Mouse (Mus musculus): Measurements from ENCODE around the gene Abcg5. TPM values are rescaled to one million over a fixed set of nuclear protein-coding genes. Genes with fewer than 3 reads are reported as not detected.

Abcg5 gene
- polyA plus RNA-seq, 1 experiment from 2014 or later, result 2.2 TPM

- no peak overlapping the region for H3K4me3 ChIP-seq
- 0 out of 2 replicates have a peak overlapping the region, but pooled peaks have one; percentile 6 for H3K4me2 ChIP-seq
- H3K27ac ChIP-seq, result peak overlapping the region; percentile 65; the same call in 1 of the 2 replicates
- no peaks in the 10 kb centered on the region for H3K36me3 ChIP-seq (replicated peaks)
- H3K9ac ChIP-seq, result no peak overlapping the region
- no peaks in the 10 kb centered on the region for H3K9me3 ChIP-seq
- peaks cover 20% of the 10 kb centered on the region for H3K4me1 ChIP-seq
- no peaks in the 10 kb centered on the region for H3K27me3 ChIP-seq (replicated peaks)
- WGBS, result 77% methylated on average over 3 of the region's 3 CpGs
- peak; percentile 57 for ATAC-seq (replicated peaks)
These were observed 25.4 kb downstream of the Abcg5 start for GRCm38 (mm10) chr17:84657422-84657732.

GRCm38 (mm10) chr17:84656653-84657421 lies 26.0 kb downstream of the Abcg5 start:
- Histone ChIP-seq H3K27me3 (replicated peaks) (no peaks in the 10 kb centered on the region), H3K4me3 (no peak overlapping the region), H3K4me1 (peaks cover 20% of the 10 kb centered on the region), H3K36me3 (replicated peaks) (no peaks in the 10 kb centered on the region), H3K27ac (peak overlapping the region; percentile 65), H3K4me2 (peak overlapping the region; percentile 6; the same call in 1 of the 2 replicates), H3K9ac (no peak overlapping the region), H3K9me3 (no peaks in the 10 kb centered on the region)
- peak; percentile 76 for ATAC-seq (replicated peaks)
- 47% methylated on average over 19 of the region's 19 CpGs for WGBS

- Histone ChIP-seq H3K4me1 (peaks cover 20% of the 10 kb centered on the region), H3K27ac (peak overlapping the region; percentile 65), H3K9ac (no peak overlapping the region), H3K27me3 (replicated peaks) (no peaks in the 10 kb centered on the region), H3K9me3 (no peaks in the 10 kb centered on the region), H3K4me3 (no peak overlapping the region), H3K36me3 (replicated peaks) (no peaks in the 10 kb centered on the region), H3K4me2 (no peak overlapping the region)
- peak; percentile 16; the same call in 1 of the 2 replicates for ATAC-seq (replicated peaks)
- WGBS, result 62% methylated on average over 5 of the region's 5 CpGs
These were observed 26.6 kb downstream of the Abcg5 start for GRCm38 (mm10) chr17:84656205-84656604.

GRCm38 (mm10) chr17:84653544-84653943 lies 29.3 kb downstream of the Abcg5 start:
- H3K36me3 ChIP-seq (replicated peaks), result no peaks in the 10 kb centered on the region
- WGBS, result 93% methylated on average over 9 of the region's 9 CpGs
- H3K4me1 ChIP-seq, result peaks cover 20% of the 10 kb centered on the region
- H3K4me2 ChIP-seq, result no peak overlapping the region
- H3K4me3 ChIP-seq, result no peak overlapping the region
- no peak overlapping the region for H3K9ac ChIP-seq
- no peaks in the 10 kb centered on the region for H3K9me3 ChIP-seq
- H3K27ac ChIP-seq, result no peak overlapping the region
- no peak for ATAC-seq (replicated peaks)
- H3K27me3 ChIP-seq (replicated peaks), result no peaks in the 10 kb centered on the region

DNA sequence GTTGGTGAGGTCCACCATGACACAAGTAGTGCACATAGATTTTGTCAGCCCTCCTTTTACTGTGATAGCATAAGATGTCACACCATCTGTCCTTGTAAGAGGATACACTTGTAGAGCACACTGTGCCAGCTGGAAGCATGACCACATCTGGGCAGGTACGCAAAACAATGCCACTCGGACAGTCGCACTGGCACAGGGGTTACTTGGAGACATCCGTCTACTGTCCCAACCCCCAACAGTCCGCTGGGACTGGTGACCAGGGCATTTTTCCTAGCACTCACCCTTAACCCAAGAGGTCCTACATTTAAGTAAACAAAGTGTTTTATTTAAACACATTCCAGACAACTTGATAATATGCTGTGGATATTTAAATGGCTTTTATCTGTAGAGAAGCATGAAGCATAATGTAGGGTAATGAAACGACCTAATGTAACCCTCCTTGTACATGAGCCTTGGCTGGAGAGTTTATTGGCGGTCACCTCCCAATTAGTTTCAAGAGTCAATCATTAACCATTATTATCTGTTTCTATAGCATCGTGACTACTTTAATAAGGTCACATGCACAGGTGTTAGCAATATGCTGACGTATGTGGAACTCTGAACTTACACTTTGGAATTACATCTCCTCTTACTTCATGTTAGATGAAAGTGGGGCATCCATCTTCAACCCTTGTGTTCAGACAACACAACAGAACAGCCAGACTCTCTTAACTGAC lies 32.4 kb downstream of the Abcg5 start:
- ATAC-seq (replicated peaks), result no peak
- Histone ChIP-seq H3K27ac (no peak overlapping the region), H3K4me1 (no peaks in the 10 kb centered on the region), H3K9me3 (no peaks in the 10 kb centered on the region), H3K4me2 (no peak overlapping the region), H3K4me3 (no peak overlapping the region), H3K9ac (no peak overlapping the region), H3K27me3 (replicated peaks) (no peaks in the 10 kb centered on the region), H3K36me3 (replicated peaks) (no peaks in the 10 kb centered on the region)
- 89% methylated on average over 9 of the region's 9 CpGs for WGBS

GRCm38 (mm10) chr17:84647630-84648029 lies 35.2 kb downstream of the Abcg5 start:
- H3K4me1 ChIP-seq, result 0 out of 2 replicates have a peak, but pooled peaks cover 3% of the 10 kb centered on the region
- H3K27me3 ChIP-seq (replicated peaks), result no peaks in the 10 kb centered on the region
- H3K9ac ChIP-seq, result no peak overlapping the region
- H3K36me3 ChIP-seq (replicated peaks), result no peaks in the 10 kb centered on the region
- no peak overlapping the region for H3K4me2 ChIP-seq
- no peak overlapping the region for H3K4me3 ChIP-seq
- 79% methylated on average over 4 of the region's 4 CpGs for WGBS
- H3K27ac ChIP-seq, result no peak overlapping the region
- ATAC-seq (replicated peaks), result no peak
- H3K9me3 ChIP-seq, result no peaks in the 10 kb centered on the region

GRCm38 (mm10) chr17:84646477-84646876 lies 36.3 kb downstream of the Abcg5 start:
- H3K27me3 ChIP-seq (replicated peaks), result no peaks in the 10 kb centered on the region
- H3K27ac ChIP-seq, result no peak overlapping the region
- no peak for ATAC-seq (replicated peaks)
- H3K4me1 ChIP-seq, result 0 out of 2 replicates have a peak, but pooled peaks cover 3% of the 10 kb centered on the region
- no peaks in the 10 kb centered on the region for H3K36me3 ChIP-seq (replicated peaks)
- no peak overlapping the region for H3K9ac ChIP-seq
- 75% methylated on average over 2 of the region's 2 CpGs for WGBS
- H3K4me2 ChIP-seq, result no peak overlapping the region
- no peak overlapping the region for H3K4me3 ChIP-seq
- no peaks in the 10 kb centered on the region for H3K9me3 ChIP-seq

DNA sequence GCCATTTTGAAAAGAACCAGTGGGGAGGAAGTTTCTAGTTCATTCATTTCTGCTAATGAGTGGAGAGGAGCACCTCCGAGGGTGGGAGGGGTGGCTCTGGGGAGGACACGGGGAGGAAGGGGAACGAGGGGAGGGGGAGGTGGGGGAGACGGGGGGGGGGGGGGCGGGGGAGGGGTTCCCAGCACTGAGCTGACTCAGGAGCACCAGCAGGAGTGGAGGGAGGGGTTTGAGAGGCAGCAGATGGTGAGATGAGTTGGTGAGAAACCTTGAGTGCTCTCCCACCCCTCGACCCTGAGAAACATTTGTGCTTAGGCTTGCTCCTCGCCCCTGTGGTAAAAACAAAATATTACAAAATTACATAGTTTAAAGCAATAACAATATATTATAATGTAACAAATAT lies 36.9 kb downstream of the Abcg5 start:
- H3K9me3 ChIP-seq, result no peaks in the 10 kb centered on the region
- H3K27me3 ChIP-seq (replicated peaks), result no peaks in the 10 kb centered on the region
- 0 out of 2 replicates have a peak, but pooled peaks cover 3% of the 10 kb centered on the region for H3K4me1 ChIP-seq
- H3K4me3 ChIP-seq, result no peak overlapping the region
- H3K36me3 ChIP-seq (replicated peaks), result no peaks in the 10 kb centered on the region
- ATAC-seq (replicated peaks), result no peak
- H3K27ac ChIP-seq, result no peak overlapping the region
- no peak overlapping the region for H3K4me2 ChIP-seq
- no peak overlapping the region for H3K9ac ChIP-seq
- 16% methylated on average over 3 of the region's 7 CpGs for WGBS

- H3K4me1 ChIP-seq, result 0 out of 2 replicates have a peak, but pooled peaks cover 3% of the 10 kb centered on the region
- H3K9me3 ChIP-seq, result no peaks in the 10 kb centered on the region
- no peak overlapping the region for H3K4me2 ChIP-seq
- ATAC-seq (replicated peaks), result no peak
- H3K4me3 ChIP-seq, result no peak overlapping the region
- no peaks in the 10 kb centered on the region for H3K36me3 ChIP-seq (replicated peaks)
- H3K27me3 ChIP-seq (replicated peaks), result no peaks in the 10 kb centered on the region
- 34% methylated on average over 9 of the region's 9 CpGs for WGBS
- no peak overlapping the region for H3K9ac ChIP-seq
- no peak overlapping the region for H3K27ac ChIP-seq
These were observed 37.7 kb downstream of the Abcg5 start for GRCm38 (mm10) chr17:84645119-84645518.

DNA sequence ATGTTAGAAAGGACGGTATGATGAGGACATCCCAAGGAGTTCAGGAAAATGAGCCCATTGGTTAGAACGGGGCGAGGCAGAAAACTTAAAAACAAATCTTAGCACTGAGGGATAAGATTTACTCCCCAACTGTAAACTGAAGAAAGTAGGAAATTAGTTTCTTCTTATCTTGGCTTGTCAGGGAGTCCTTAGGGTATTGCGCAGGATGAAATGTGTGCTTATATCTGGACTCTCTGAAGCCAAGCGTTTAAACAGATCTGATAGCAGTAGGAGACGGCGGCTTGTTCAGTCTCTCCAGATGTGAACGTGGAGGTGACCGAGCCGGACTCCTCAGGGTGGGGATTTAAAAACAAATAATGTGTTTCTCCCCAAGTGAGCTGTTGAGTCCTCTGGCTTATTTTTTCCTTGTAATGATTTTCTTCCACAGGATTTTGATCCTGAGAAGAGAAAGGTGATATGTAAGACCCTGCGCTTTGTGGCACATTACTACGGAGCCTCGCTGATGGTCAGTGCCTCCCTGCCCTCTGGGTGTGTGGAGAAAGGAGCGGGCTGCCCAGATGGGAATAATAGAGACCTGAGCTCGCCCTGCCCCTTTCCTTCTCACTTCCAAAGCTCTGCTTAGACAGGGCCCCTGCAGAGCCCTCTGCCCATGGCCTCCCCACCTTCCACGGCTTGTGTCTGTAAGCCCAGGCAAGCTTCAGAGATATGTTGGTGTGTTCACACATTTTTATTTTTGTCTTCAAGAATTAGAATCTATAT lies 38.3 kb downstream of the Abcg5 start:
- no peaks in the 10 kb centered on the region for H3K9me3 ChIP-seq
- no peaks in the 10 kb centered on the region for H3K27me3 ChIP-seq (replicated peaks)
- H3K27ac ChIP-seq, result no peak overlapping the region
- H3K4me1 ChIP-seq, result 0 out of 2 replicates have a peak, but pooled peaks cover 3% of the 10 kb centered on the region
- no peak overlapping the region for H3K4me2 ChIP-seq
- 49% methylated on average over 16 of the region's 16 CpGs for WGBS
- 0 out of 2 replicates have a peak, but pooled peaks have one; percentile 39 for ATAC-seq (replicated peaks)
- H3K36me3 ChIP-seq (replicated peaks), result no peaks in the 10 kb centered on the region
- no peak overlapping the region for H3K4me3 ChIP-seq
- H3K9ac ChIP-seq, result no peak overlapping the region

DNA sequence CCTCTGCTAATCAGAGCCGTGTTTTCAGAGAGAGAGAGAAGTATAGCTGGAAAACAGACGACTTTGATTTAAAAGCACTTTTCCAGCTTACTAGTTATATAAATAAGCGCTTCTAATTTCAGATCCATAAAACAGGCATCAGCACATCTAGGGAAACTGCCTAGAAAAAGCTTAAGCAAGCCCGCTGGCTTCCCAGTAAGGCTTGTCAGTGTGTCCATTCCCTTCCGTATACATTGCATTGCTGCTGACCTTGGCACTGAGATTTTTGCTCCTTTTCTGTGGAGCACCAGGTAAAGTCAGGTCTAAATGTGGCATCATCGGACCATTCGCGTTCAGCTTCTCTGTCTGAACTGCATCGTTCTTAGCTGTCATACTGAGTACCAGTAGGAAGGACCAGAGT lies 40.5 kb downstream of the Abcg5 start:
- 91% methylated on average over 9 of the region's 9 CpGs for WGBS
- Histone ChIP-seq H3K27me3 (replicated peaks) (no peaks in the 10 kb centered on the region), H3K9me3 (no peaks in the 10 kb centered on the region), H3K4me2 (no peak overlapping the region), H3K9ac (no peak overlapping the region), H3K4me1 (0 out of 2 replicates have a peak, but pooled peaks cover 3% of the 10 kb centered on the region), H3K27ac (no peak overlapping the region), H3K36me3 (replicated peaks) (no peaks in the 10 kb centered on the region), H3K4me3 (no peak overlapping the region)
- ATAC-seq (replicated peaks), result no peak

DNA sequence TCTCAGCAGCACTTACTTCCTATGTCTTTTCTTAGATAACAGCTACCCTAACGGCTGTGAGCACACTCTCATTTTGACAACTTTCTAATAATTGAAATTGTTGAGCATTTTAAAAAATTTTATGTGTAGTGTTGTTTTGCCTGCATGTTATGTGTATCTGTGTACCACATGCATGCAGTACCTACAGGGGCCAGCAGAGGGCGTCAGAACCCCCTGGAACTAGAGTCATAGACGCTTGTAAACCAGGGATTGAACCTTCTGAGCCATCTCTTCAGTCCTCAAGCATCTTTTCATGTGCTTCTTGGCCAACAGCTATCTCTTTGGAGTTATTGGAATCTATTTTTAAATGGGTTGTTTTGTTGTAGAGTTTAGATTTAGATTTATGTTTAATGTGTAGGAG lies 40.9 kb downstream of the Abcg5 start:
- Histone ChIP-seq H3K36me3 (replicated peaks) (no peaks in the 10 kb centered on the region), H3K4me1 (0 out of 2 replicates have a peak, but pooled peaks cover 3% of the 10 kb centered on the region), H3K4me3 (no peak overlapping the region), H3K4me2 (no peak overlapping the region), H3K27ac (no peak overlapping the region), H3K9me3 (no peaks in the 10 kb centered on the region), H3K9ac (no peak overlapping the region), H3K27me3 (replicated peaks) (no peaks in the 10 kb centered on the region)
- ATAC-seq (replicated peaks), result no peak
- 27% methylated on average over 3 of the region's 3 CpGs for WGBS
